13 mouse cellular contexts compared by ENCODE assay signal in the genomic region with DNA sequence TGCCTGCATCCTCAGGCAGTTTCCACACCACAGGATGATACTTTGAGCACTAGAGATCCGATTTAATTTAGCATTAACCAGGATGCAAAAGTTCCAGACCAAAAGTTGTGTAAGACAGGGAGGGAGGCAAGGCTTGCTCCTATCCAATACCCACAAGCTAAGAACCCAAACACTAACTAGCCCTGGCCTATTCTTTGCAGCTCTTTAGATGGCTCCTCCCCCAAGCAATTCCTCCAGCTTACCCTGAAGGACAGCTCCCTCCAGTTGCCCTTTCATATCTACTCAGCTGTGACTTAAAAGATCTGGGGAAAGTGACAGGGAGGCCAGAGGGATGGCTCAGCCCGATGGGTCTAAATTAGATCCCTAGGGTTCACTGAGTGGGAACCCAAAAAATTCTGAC. TPM values are rescaled to one million over a fixed set of nuclear protein-coding genes. Genes with fewer than 3 reads are reported as not detected.
A peak's percentile ranks its signal among the peaks of the same experiment; 100 is the strongest.
DNase-seq lines count a peak whose midpoint lies in the region; TF ChIP-seq lines count a peak whose summit lies in the region.
"Had no signal": no experiment of that assay in that cellular context is flagged by ENCODE, and none has a peak within 500 bp of the region (broad histone marks: within the 10 kb centered on the region; RNA-seq: fewer than 3 reads in every experiment).

No protein-coding gene starts in this region.

- no peak overlapping the region for H3K4me3 ChIP-seq in kidney, adult 2 months (ENCODE audit: insufficient read depth, low read depth, low read length)
- H3K4me3 ChIP-seq: hindbrain, embryonic 10.5 days; megakaryocyte, embryonic 14.5 days had no signal

- TF ChIP-seq POLR2A in kidney, adult 2 months (IDR thresholded peaks at IDR 0.05; ENCODE audit: low read depth, low read length): no peak

- H3K27me3 ChIP-seq in kidney, adult 2 months (replicated peaks; ENCODE audit: control insufficient read depth, insufficient read depth, low read length): no peaks in the 10 kb centered on the region
- H3K27me3 ChIP-seq: megakaryocyte, embryonic 14.5 days had no signal

- no peak overlapping the region for H3K27ac ChIP-seq in kidney, adult 2 months (ENCODE audit: insufficient read depth, low read depth, low read length)
- H3K27ac ChIP-seq: hindbrain, embryonic 10.5 days had no signal

- WGBS in kidney, adult 2 months: 13% methylated on average over 2 of the region's 2 CpGs

- no peaks in the 10 kb centered on the region for H3K36me3 ChIP-seq in kidney, adult 2 months (ENCODE audit: control insufficient read depth, insufficient read depth, low read length)

- peaks cover 31% of the 10 kb centered on the region for H3K4me1 ChIP-seq in kidney, adult 2 months (ENCODE audit: control insufficient read depth, insufficient read depth, low read length)

- DNase-seq in adrenal gland, postnatal 10 days: peak; percentile 17
- DNase-seq in adrenal gland, postnatal 4 days (ENCODE audit: low spot score in 2 of 2): no peak
- DNase-seq in kidney, adult 18-20 months: peak; percentile 27
- no peak for DNase-seq in kidney, postnatal 10 days
- DNase-seq in kidney, adult 2 months: peak; percentile 86
- peak; percentile 46 to 84 for DNase-seq in kidney, postnatal 36 days
- no peak for DNase-seq in layer of hippocampus, postnatal 14 days (ENCODE audit: low spot score in 2 of 2)
- DNase-seq in layer of hippocampus, adult 9-11 months: no peak
- DNase-seq: cerebellum, adult 9-11 months; forebrain, postnatal 0 days; thymus, postnatal 4 days had no signal

- no peak for TF ChIP-seq CTCF in kidney, adult 2 months (conservative IDR thresholded peaks at IDR 0.05; ENCODE audit: insufficient read depth, insufficient read length, low read depth, low read length)

RNA-seq across cellular contexts. Expression of gene Pigv, which starts 36.9 kb away (rescaled TPM):
- total RNA-seq in adrenal gland, postnatal 10 days (2021): 10 to 100 TPM; 11.9 to 18.6 TPM
- 10 to 100 TPM; 19.8 to 20.2 TPM for total RNA-seq in adrenal gland, postnatal 4 days (2021)
- 15.8 and 16.2 TPM in 2 replicates for polyA plus RNA-seq in kidney, adult 2 months (2012; rRNA removed)
- 1 to 10 TPM; 6.8 to 9.1 TPM for total RNA-seq in layer of hippocampus, postnatal 14 days (2021)

RNA-seq across cellular contexts. Expression of gene Arid1a, which starts 47.2 kb away (rescaled TPM):
- total RNA-seq in adrenal gland, postnatal 10 days (2021): 10 to 100 TPM; 46.7 to 63.4 TPM
- 10 to 100 TPM; 77.3 to 89.1 TPM for total RNA-seq in adrenal gland, postnatal 4 days (2021)
- 40.5 and 43.7 TPM in 2 replicates for polyA plus RNA-seq in kidney, adult 2 months (2012; rRNA removed)
- total RNA-seq in layer of hippocampus, postnatal 14 days (2021): 10 to 100 TPM; 75.3 to 76.5 TPM

RNA-seq across cellular contexts. Expression of gene Zdhhc18, which starts 59.4 kb away (rescaled TPM):
- 10 to 100 TPM; 25.3 to 26.0 TPM for total RNA-seq in adrenal gland, postnatal 10 days (2021)
- 10 to 100 TPM; 20.8 to 23.9 TPM for total RNA-seq in adrenal gland, postnatal 4 days (2021)
- 28.7 and 31.6 TPM in 2 replicates for polyA plus RNA-seq in kidney, adult 2 months (2012; rRNA removed)
- 10 to 100 TPM; 30.0 to 36.7 TPM for total RNA-seq in layer of hippocampus, postnatal 14 days (2021)

Comparison
In these comparisons a context has a peak if more than half of its experiments do, and no peak if none do; other contexts are left out.
1. DNase-seq: peak in adrenal gland, postnatal 10 days (single experiment), kidney, adult 18-20 months (single experiment), kidney, adult 2 months (single experiment) and kidney, postnatal 36 days (2 of 2); none in adrenal gland, postnatal 4 days (0 of 2), kidney, postnatal 10 days (single experiment), layer of hippocampus, postnatal 14 days (0 of 2) and layer of hippocampus, adult 9-11 months (single experiment).